Mouse (Mus musculus): ENCODE measurements at regions not wholly inside any gene's neighbourhood (a gene's known extent, or its start where the extent isn't known, plus 50 kb on each side); places are given as distances from the start of the nearest gene placed in this dataset.
"Not testable (repeated sequence)": the region's sequence is repeated elsewhere in the genome, so short reads cannot be mapped to it uniquely, and the experiment has no call there.

- no peak for ATAC-seq (ENCODE audit: insufficient number of reproducible peaks, low FRiP score, low TSS enrichment)
Measured at GRCm38 (mm10) chr3:58202816-58203215, 211.7 kb upstream of the Tsc22d2 start.

- no peak for ATAC-seq (ENCODE audit: insufficient number of reproducible peaks, low FRiP score, low TSS enrichment)
Measured at GRCm38 (mm10) chr3:58203806-58204205, 210.7 kb upstream of the Tsc22d2 start.

DNA sequence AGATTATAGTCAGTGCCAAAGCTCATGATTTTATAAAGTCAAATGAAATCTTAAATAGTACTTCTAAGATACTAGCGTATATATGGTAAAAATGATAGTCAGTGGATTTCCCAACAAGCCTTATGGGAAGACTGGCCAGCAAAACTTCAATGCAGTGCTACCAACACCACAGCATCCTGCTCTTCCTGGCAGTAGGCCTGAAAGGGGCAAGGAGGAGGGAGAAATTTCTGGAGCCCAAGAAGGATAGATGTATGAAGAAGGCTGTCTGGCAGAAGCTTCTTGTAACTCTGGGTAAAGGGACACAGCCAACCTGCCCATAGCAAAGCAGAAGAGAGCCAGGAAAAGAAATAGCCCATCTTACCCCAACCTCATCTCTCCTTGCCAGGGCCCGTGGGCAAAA lies 209.0 kb upstream of the Tsc22d2 start:
- no peak for ATAC-seq (ENCODE audit: insufficient number of reproducible peaks, low FRiP score, low TSS enrichment)

GRCm38 (mm10) chr3:58206776-58207398 lies 207.6 kb upstream of the Tsc22d2 start:
- ATAC-seq (ENCODE audit: insufficient number of reproducible peaks, low FRiP score, low TSS enrichment): no peak

GRCm38 (mm10) chr3:58211016-58211415 lies 203.5 kb upstream of the Tsc22d2 start:
- ATAC-seq (ENCODE audit: insufficient number of reproducible peaks, low FRiP score, low TSS enrichment): no peak

- no peak for ATAC-seq (ENCODE audit: insufficient number of reproducible peaks, low FRiP score, low TSS enrichment)
Measured at GRCm38 (mm10) chr3:58224696-58225095, 189.8 kb upstream of the Tsc22d2 start.

DNA sequence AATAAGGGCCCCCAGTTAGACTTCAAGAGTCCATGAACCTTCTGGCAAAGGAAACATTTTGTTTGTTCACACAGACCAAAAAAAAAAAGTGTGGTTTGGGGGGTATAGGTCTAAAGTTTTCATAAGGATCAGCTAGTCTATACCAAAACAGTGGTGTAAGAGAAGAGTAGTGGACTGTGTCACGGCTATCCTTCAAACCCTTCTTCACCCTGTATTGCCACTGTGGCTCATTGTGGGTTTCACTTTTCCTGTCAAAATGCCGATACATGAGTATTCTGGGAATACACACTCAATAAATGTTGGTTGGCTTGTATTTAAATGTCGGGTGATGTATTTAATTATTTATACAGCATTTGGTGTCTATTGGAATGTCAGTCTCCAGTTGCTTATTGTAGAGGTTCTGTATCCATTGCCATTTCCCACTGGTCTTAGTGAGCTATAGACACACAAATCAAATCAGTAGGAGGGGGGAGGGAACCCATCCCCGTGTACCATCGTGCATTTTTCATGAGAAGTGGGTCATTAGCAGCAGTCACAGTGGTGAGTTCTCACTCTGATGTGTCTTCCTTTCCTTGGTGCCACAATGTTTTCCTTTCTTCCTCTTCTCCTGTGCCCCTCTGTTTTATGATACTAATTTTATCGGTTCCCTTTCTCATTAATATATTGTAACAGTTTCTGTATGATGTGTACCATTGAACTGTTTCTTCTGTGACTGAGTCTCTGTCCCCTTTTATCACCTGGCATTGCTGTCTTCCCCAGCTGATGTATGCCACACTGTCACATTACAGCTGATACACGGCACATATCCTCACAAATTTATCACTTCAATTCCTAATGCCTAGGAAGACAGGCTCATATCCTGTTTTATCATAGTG lies 187.8 kb upstream of the Tsc22d2 start:
- no peak for ATAC-seq (ENCODE audit: insufficient number of reproducible peaks, low FRiP score, low TSS enrichment)

DNA sequence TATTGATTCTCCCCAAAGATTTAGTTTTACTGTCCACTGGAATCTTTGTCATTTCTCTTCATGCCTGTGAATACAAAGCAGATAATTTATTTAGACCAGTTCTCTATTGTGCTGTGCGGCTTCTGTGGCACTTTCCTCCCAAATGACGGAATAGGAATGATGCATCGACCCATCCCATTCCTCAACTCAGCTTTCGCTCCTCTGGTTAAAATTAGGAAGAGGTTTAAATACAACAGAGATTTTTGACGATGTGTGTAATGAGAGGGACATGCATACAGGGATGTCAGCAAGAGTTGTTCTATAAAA lies 187.2 kb upstream of the Tsc22d2 start:
- ATAC-seq (ENCODE audit: insufficient number of reproducible peaks, low FRiP score, low TSS enrichment): no peak

DNA sequence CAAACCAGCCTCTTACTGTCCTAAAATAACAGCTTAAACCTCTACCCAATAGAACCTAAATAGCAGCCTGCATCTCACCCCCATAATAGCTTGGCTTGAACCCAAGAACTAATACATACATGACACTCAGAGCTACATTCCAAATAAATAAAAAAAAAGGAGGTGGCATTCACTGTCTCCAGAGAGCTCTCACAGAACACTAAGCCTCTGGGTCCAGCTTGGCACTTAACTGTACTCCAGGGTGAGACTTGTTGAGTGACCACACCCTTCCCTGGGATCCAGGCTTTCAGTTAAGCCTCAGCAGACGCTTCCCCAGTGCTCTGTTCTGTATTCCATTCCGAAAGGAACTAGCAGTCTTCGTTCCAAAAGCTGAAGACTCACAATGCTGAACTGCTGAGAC lies 186.3 kb upstream of the Tsc22d2 start:
- ATAC-seq (ENCODE audit: insufficient number of reproducible peaks, low FRiP score, low TSS enrichment): no peak

GRCm38 (mm10) chr3:58231746-58232145 lies 182.8 kb upstream of the Tsc22d2 start:
- no peak for ATAC-seq (ENCODE audit: insufficient number of reproducible peaks, low FRiP score, low TSS enrichment)

DNA sequence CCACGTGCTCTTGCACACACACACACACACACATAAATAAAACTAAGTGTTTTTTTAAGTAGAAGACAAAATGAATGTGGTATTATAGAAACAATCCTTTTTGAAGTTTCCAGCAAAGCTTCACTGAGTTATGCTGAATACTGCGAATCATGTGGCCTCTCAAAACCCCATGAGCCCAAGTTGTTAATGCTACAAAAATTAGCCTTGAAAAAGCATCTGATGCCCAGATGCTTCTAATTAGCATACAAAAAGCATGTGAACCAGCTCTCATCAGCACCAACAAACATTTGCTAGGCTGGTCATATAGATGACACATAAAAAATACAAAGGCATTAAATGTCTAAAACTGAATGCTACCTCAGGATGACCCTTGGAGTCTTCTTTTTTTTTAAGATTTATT lies 181.2 kb upstream of the Tsc22d2 start:
- ATAC-seq (ENCODE audit: insufficient number of reproducible peaks, low FRiP score, low TSS enrichment): no peak

GRCm38 (mm10) chr3:58234846-58235630 lies 179.5 kb upstream of the Tsc22d2 start:
- ATAC-seq (ENCODE audit: insufficient number of reproducible peaks, low FRiP score, low TSS enrichment): no peak

- ATAC-seq (ENCODE audit: insufficient number of reproducible peaks, low FRiP score, low TSS enrichment): no peak
Measured at GRCm38 (mm10) chr3:58238111-58238510, 176.4 kb upstream of the Tsc22d2 start.

GRCm38 (mm10) chr3:58240775-58241174 lies 173.7 kb upstream of the Tsc22d2 start:
- no peak for ATAC-seq (ENCODE audit: insufficient number of reproducible peaks, low FRiP score, low TSS enrichment)

GRCm38 (mm10) chr3:58245361-58245760 lies 169.2 kb upstream of the Tsc22d2 start:
- ATAC-seq (ENCODE audit: insufficient number of reproducible peaks, low FRiP score, low TSS enrichment): no peak

DNA sequence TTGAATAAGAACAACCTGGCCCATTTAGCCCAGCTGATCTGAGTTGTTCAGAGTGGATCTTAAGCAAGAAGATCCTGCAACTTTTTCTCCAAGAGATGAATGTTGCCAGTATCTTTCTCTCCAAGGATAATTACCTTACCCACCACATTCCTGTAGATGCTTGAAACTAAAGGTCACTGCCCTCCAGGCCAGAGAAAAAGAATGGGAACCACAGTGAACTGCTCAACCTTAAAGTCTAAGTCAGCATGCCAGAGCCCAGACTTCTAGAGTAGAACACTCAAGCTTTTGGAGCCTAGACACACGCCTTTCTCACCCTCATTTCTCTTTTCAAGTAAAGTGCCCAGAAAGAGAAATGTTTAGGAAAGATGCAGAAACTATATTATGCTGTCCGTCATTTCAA lies 166.5 kb upstream of the Tsc22d2 start:
- ATAC-seq (ENCODE audit: insufficient number of reproducible peaks, low FRiP score, low TSS enrichment): no peak

- peak; percentile 83 for ATAC-seq (ENCODE audit: insufficient number of reproducible peaks, low FRiP score, low TSS enrichment)
Measured at GRCm38 (mm10) chr3:58253942-58254341, 160.6 kb upstream of the Tsc22d2 start.

DNA sequence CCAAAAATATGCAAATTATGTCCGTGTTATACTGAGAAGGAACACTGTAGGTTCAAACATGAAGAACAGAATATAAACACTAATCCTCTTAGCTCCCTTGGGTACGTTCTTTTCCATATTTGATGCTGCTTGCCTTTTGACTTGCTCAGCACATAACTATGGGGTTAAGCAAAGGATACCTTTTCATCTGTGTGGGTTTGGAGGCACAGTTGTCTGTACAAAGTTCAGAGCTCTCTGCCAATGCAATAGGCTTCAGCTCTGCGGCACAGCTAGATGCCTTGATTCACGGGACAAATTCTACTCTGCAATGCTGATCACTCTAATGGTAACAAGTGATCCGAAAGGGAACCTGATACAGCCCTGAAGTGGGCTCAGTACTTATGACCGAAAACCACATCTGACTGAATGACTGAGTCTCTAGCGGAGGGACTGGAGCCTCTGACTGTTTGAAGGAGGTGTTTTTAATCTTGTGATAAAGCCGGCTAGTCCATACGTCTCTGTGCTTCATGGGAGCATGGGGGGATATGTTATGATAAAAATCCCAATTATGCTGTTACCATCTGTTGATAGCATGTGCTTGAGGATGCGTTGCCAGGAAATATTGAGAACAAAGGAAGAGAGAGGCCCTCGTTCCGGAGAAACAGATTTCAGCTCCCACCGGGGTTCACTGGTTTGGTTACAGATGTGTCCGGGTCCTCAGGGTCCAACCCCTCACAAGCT lies 146.7 kb upstream of the Tsc22d2 start:
- no peak for ATAC-seq (ENCODE audit: insufficient number of reproducible peaks, low FRiP score, low TSS enrichment)

DNA sequence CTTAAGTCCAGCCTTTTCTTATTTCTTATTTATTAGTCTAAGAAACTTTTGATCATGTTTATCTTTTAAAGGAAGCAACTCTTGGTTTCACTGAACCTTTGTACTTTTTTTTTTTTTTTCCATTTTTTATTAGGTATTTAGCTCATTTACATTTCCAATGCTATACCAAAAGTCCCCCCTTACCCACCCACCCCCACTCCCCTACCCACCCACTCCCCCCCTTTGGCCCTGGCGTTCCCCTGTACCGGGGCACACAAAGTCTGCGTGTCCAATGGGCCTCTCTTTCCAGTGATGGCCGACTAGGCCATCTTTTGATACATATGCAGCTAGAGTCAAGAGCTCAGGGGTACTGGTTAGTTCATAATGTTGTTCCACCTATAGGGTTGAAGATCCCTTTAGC lies 143.1 kb upstream of the Tsc22d2 start:
- not testable (repeated sequence) for ATAC-seq (ENCODE audit: insufficient number of reproducible peaks, low FRiP score, low TSS enrichment)

DNA sequence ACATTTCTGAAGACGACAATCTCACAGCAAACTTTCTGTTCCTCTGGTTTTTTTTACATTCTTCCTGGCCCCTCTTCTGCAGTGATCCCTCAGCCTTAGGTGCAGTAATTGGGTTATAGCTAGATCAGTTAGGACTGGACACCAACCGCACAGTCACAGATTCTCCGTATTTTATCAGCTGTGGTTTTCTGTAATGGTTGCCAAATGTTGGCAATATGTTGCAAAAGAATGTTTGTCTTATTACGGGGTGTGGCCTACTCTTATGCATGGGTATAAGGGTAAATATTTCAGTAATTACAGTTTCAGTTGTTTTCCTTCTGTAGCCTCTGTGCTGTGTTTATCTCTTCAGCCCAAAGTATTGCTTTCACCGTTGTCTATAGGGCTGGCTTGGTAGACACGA lies 133.2 kb upstream of the Tsc22d2 start:
- ATAC-seq (ENCODE audit: insufficient number of reproducible peaks, low FRiP score, low TSS enrichment): no peak

GRCm38 (mm10) chr3:58284371-58284770 lies 130.1 kb upstream of the Tsc22d2 start:
- not testable (repeated sequence) for ATAC-seq (ENCODE audit: insufficient number of reproducible peaks, low FRiP score, low TSS enrichment)
